Mouse (Mus musculus) ES-Bruce4 (cell line): ENCODE data around the gene Fam110a. TPM values are rescaled to one million over a fixed set of nuclear protein-coding genes. Genes with fewer than 3 reads are reported as not detected.
"Not testable (repeated sequence)": the region's sequence is repeated elsewhere in the genome, so short reads cannot be mapped to it uniquely, and the experiment has no call there.

Experiments
- H3K27ac ChIP-seq: 2 replicates; pipeline ENCODE4 v1.5.1; 2012; ENCODE audit warnings: low read length, inconsistent platforms; ENCODE audit not compliant: insufficient read depth
- H3K27me3 ChIP-seq: 2 replicates; pipeline ENCODE4 v1.6.1; 2012; ENCODE audit warnings: mild to moderate bottlenecking, low read length, inconsistent platforms; ENCODE audit not compliant: control insufficient read depth, poor library complexity, insufficient read depth, severe bottlenecking
- H3K36me3 ChIP-seq: 2 replicates; pipeline ENCODE4 v1.6.1; 2012; ENCODE audit warnings: inconsistent platforms, mild to moderate bottlenecking, low read length, moderate library complexity; ENCODE audit not compliant: control insufficient read depth, poor library complexity, insufficient read depth, severe bottlenecking
- H3K4me1 ChIP-seq: one replicate; pipeline ENCODE4 v1.8.1; 2011; ENCODE audit warnings: low read length; ENCODE audit not compliant: control insufficient read depth, insufficient read depth
- H3K4me3 ChIP-seq: 2 replicates; pipeline ENCODE4 v1.5.1; 2011; ENCODE audit warnings: low read depth, mild to moderate bottlenecking, low read length
- H3K9ac ChIP-seq: 2 replicates; pipeline ENCODE4 v1.6.1; 2012; ENCODE audit warnings: low read depth, mild to moderate bottlenecking, inconsistent platforms; ENCODE audit not compliant: poor library complexity, severe bottlenecking
- H3K9me3 ChIP-seq: replicated peaks from 2 replicates; pipeline ENCODE4 v1.6.1; 2012; ENCODE audit warnings: mild to moderate bottlenecking, low read length, inconsistent platforms; ENCODE audit not compliant: control insufficient read depth, poor library complexity, insufficient read depth, severe bottlenecking
- CTCF ChIP-seq: IDR thresholded peaks from one replicate; pipeline ENCODE4 v1.8.1; 2011; ENCODE audit warnings: low read depth, low read length
- EP300 ChIP-seq: IDR thresholded peaks from 2 replicates; pipeline ENCODE4 v1.6.1; 2011; ENCODE audit warnings: low read depth, low read length; ENCODE audit not compliant: insufficient read depth
- POLR2A ChIP-seq: IDR thresholded peaks from one replicate; pipeline ENCODE4 v1.8.1; 2011; ENCODE audit warnings: low read length; ENCODE audit not compliant: insufficient read depth
- polyA plus RNA-seq: library from polyadenylated mRNA; stranded (reverse); fragments of >200 nt; gene quantifications from 2 replicates; pipeline ENCODE4 v1.2.4, GENCODE M21; 2011; ENCODE audit warnings: low read depth; ENCODE audit not compliant: missing spikeins, insufficient read depth, insufficient read length

Gene Fam110a
- polyA plus RNA-seq, 1 experiment: 13.6 TPM

DNA sequence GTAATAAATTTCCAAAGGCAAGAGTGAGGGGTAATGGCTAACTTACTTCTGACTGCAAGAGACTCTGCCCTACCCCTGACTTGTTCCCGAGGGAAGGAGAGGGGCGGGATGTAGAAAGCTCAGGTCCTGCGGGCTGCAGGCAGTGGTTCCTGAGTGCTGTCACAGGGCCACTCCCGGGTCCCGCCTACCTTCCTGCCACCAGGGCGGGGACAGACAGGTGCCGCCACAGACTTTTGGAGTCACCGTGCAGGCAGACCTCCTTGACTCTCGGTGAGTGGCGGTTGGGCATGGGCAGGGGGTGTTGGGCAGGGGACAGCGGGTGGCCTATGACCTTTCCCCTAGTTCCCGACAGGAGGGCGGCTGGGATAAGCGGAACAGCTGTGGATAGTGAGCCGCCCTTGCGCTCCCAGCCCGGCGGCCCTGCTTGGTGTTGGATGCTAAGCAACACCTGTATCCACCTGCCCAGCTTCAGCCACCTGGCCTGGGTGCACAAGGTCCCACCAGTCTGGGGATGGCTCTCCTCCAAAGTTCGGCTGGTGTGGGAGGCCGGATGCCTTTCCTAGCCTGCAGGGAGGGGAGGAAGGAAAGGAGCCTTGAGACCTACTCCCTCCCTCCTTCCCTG lies 19.8 kb upstream of the Fam110a start:
- Histone ChIP-seq H3K36me3 (no peaks in the 10 kb centered on the region), H3K27me3 (no peaks in the 10 kb centered on the region), H3K9ac (no peak overlapping the region), H3K27ac (no peak overlapping the region), H3K9me3 (no peaks in the 10 kb centered on the region), H3K4me3 (peak overlapping the region; percentile 14), H3K4me1 (no peaks in the 10 kb centered on the region)
- no peak for TF ChIP-seq EP300
- no peak for TF ChIP-seq CTCF
- TF ChIP-seq POLR2A: no peak

DNA sequence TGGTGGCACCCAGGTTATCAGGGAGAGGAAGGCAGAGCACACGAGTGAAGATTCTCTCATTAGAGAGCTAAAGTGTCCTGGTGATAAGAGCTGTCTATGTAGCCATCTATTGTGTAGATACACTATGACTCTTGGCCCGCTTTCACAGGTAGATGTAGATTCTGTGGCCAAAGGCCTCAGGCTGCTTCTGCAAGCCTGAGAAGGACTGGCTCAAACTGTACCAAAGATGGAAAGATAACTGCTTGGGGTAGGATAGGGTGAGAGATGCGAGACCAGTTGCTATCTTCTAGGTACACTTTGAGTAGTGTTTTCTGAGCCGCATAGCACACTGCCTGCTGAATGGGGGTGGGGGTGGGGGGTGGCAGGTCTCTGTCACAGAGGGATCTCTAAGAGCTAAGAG lies 18.9 kb upstream of the Fam110a start:
- Histone ChIP-seq H3K9ac (no peak overlapping the region), H3K27ac (no peak overlapping the region), H3K4me1 (no peaks in the 10 kb centered on the region), H3K4me3 (no peak overlapping the region), H3K27me3 (no peaks in the 10 kb centered on the region), H3K36me3 (no peaks in the 10 kb centered on the region), H3K9me3 (no peaks in the 10 kb centered on the region)
- TF ChIP-seq CTCF (no peak), EP300 (no peak), POLR2A (no peak)

DNA sequence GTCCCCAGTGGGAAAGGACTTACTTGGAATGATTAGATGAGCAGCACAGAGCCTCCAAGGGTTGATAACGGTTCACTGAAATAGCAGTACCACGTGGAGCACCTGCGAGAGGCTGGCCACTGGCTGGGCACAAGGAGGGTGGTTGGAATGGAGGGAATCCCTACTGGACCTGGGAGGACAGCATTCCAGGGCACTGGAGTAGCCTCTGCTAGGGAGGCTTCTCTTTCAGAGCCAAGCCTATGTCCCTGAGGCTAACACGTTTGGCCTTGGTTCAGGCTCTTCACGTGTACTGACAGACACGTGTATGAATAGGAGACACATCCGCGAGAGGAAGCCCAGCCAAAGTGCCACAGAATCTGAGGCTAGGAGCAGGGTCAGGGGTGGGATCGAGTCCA lies 18.5 kb upstream of the Fam110a start:
- H3K27me3 ChIP-seq: no peaks in the 10 kb centered on the region
- no peaks in the 10 kb centered on the region for H3K36me3 ChIP-seq
- H3K4me3 ChIP-seq: no peak overlapping the region
- no peaks in the 10 kb centered on the region for H3K9me3 ChIP-seq
- no peak overlapping the region for H3K9ac ChIP-seq
- TF ChIP-seq CTCF: no peak
- no peak for TF ChIP-seq POLR2A
- no peak for TF ChIP-seq EP300
- H3K4me1 ChIP-seq: no peaks in the 10 kb centered on the region
- no peak overlapping the region for H3K27ac ChIP-seq

GRCm38 (mm10) chr2:151997776-151998504 lies 17.9 kb upstream of the Fam110a start:
- no peaks in the 10 kb centered on the region for H3K9me3 ChIP-seq
- TF ChIP-seq EP300 (no peak), CTCF (no peak), POLR2A (no peak)
- no peak overlapping the region for H3K4me3 ChIP-seq
- H3K4me1 ChIP-seq: no peaks in the 10 kb centered on the region
- H3K27ac ChIP-seq: no peak overlapping the region
- H3K27me3 ChIP-seq: no peaks in the 10 kb centered on the region
- no peak overlapping the region for H3K9ac ChIP-seq
- no peaks in the 10 kb centered on the region for H3K36me3 ChIP-seq

DNA sequence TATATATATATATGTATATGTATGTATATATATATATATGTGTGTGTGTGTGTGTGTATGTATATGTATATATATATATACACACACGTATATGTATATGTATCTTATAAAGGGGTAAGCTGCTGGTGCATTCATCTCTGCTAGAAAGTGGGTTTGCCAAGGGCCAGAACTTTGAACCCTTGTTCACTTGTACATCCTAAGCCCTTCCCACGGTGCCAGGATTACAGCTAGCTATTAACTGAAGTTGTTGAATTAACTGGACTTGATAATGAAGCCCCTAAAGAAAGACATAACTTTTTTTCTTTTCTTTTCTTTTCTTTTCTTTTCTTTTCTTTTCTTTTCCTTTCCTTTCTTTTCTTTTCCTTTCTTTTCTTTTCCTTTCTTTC lies 17.2 kb upstream of the Fam110a start:
- H3K27me3 ChIP-seq, H3K4me1 ChIP-seq, H3K9ac ChIP-seq, H3K27ac ChIP-seq, H3K4me3 ChIP-seq, H3K36me3 ChIP-seq, H3K9me3 ChIP-seq: not testable (repeated sequence)

DNA sequence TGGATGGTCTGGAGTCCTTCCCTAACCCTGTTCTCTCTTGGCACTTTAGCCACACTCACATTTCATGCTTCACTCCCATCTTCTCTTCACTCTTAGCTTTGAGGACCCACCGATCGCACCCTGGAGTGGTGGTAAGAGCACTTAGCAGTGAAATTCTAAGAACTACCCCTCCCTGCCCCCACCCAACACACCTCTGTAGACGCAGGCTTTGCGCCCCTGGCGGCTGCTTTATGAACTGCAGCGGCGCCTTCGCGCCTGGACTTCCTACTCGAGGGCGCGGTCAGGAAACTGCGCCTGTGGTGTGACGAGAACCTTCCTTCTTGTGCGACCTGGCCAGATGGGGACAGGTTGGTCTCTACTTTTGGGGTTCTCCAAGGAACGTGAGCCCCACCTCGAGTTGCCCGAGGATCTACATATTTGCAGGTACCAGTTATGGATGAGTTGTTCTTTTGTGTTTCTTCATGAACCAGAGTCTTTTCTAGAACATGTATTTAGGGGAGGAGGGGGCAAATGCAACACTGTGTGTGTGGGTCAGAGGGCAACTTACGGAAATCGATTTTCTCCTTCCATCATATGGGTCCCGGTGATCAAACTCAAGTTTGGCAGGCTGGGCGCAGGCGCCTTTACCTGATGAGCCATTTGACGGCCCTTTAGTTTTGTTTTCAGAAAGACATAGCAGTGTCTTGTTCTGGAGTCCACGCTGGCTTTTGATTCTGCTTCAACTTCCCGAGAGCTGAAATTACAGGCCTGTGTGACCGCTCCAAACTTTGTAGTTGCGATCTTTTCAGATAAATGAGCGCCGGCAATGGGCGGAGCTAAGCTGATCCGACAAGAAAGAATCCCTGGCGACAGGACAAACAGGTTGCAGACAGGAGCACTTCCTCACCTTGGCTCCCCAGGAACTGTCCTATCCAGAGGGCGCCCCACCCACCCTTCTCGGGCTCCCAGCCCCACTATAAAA lies 16.5 kb upstream of the Fam110a start, which contains the start of gene Slc52a3:
Gene Slc52a3, plus strand, starts transcription at position 283 of the 961 bp plus-strand sequence.
- H3K9ac ChIP-seq: peak within 1 kb of the TSS; percentile 19; the same call in 1 of the 2 replicates
- H3K27ac ChIP-seq: no peak within 1 kb of the TSS
- H3K27me3 ChIP-seq: no peaks in the 10 kb centered on the region
- no peaks in the 10 kb centered on the region for H3K9me3 ChIP-seq
- H3K4me1 ChIP-seq: peaks cover 2% of the 10 kb centered on the region
- H3K4me3 ChIP-seq: peak within 1 kb of the TSS; percentile 29
- TF ChIP-seq POLR2A (no peak), EP300 (peak; percentile 51; the same call in 1 of the 2 replicates), CTCF (peak; percentile 71)
- H3K36me3 ChIP-seq: no peaks in the 10 kb centered on the region
